Mouse (Mus musculus) ES-E14 (cell line): ENCODE results near the gene Vps41.

Experiments used
- CHD2 ChIP-seq: IDR thresholded peaks from 2 replicates; pipeline ENCODE4 v1.6.1; 2014; ENCODE audit warnings: mild to moderate bottlenecking, low read depth, low read length, inconsistent platforms
- HCFC1 ChIP-seq: IDR thresholded peaks from 2 replicates; pipeline ENCODE4 v1.6.1; 2012; ENCODE audit warnings: low read length, inconsistent platforms, borderline replicate concordance; ENCODE audit not compliant: insufficient read depth
- MAFK ChIP-seq: IDR thresholded peaks from 2 replicates; pipeline ENCODE4 v1.6.1; 2014; ENCODE audit warnings: mild to moderate bottlenecking, low read depth, low read length, inconsistent platforms; ENCODE audit not compliant: insufficient read depth
- ZC3H11A ChIP-seq: IDR thresholded peaks from 2 replicates; pipeline ENCODE4 v1.6.1; 2012; ENCODE audit warnings: low read depth, mild to moderate bottlenecking, inconsistent platforms, low read length, borderline replicate concordance
- ZNF384 ChIP-seq: IDR thresholded peaks from 2 replicates; pipeline ENCODE4 v1.6.1; 2012; ENCODE audit warnings: low read depth, low read length, inconsistent platforms

DNA sequence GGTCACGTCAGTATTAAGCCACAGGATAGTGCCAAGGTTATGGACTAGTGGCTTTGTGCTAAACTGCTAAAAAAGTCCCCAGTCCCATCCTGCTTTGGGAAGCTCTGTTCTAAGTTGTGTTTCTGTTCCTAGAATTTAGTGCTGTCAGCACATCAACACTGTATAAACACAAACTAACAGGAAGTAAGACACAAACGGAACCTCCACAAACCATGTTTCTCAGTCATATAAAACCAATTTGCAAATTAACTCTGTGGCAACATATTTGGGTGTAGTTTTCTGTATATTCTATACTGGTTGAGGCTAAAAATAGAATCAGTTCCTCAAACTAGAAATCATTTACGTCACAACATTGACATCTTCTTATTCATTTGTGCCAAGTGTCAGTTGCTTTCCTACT lies 83.3 kb downstream of the Vps41 start:
- no peak for TF ChIP-seq ZNF384
- TF ChIP-seq CHD2: no peak
- TF ChIP-seq HCFC1: no peak
- TF ChIP-seq ZC3H11A: no peak
- no peak for TF ChIP-seq MAFK
